Mouse (Mus musculus) adrenal gland, postnatal 10 days (tissue): ENCODE data around the gene Maml3. TPM values are rescaled to one million over a fixed set of nuclear protein-coding genes. Genes with fewer than 3 reads are reported as not detected.

Experiments used
- DNase-seq: peaks from one replicate; pipeline ENCODE4 v3.0.0; 2021; ENCODE audit warnings: mixed read lengths
- total RNA-seq, 2 experiments: library from RNA; stranded (reverse); gene quantifications; 2 replicates each; pipeline ENCODE4 v1.2.3; 2021

Gene Maml3
- total RNA-seq, 2 experiments from 2014 or later = 8.3 to 10.9 TPM

DNA sequence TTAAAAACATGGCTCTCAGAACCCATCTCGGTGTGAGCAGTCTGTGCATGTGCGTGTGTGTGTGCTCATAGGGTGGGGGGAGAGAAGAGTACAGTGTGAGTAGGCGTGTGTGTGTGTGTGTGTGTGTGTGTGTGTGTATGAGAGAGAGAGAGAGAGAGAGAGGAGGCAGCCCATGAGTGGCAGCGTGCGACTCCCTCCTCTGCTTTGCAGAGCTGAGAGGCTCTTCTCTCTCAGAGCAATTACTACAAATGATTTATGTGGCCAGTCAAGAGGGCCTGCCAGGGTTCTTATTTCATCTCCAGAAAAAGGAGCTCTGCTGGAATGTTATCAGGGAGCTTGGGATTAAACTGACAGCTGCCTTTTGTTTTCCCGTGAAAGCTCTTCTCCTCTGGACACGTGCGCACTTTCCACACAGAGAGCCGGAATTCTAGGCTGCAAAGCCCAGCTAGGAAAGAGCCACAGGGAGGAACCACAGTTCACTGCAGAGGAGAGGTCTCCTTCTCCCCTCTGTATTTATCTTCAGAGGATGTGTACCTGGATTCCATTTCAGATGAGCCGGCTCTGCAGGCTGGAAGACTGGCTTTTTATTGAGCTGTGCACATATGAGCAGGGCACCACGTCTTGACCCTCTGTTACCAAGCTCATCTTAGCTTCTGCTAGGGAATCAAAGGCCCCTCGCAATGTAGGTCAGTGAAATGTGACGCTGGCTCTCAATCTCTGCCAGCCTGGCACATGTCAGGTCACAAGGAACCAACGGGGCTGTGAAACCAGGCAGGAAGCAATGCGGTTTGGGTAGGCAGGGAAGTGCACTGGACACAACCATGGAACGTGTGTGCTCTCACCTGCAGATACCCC is 325.9 kb downstream of the Maml3 start:
- peak; percentile 34 for DNase-seq

GRCm38 (mm10) chr3:51778179-51778578 is 326.7 kb downstream of the Maml3 start:
- no peak for DNase-seq

- DNase-seq = no peak
These were observed 328.8 kb downstream of the Maml3 start for GRCm38 (mm10) chr3:51776018-51776611.

DNA sequence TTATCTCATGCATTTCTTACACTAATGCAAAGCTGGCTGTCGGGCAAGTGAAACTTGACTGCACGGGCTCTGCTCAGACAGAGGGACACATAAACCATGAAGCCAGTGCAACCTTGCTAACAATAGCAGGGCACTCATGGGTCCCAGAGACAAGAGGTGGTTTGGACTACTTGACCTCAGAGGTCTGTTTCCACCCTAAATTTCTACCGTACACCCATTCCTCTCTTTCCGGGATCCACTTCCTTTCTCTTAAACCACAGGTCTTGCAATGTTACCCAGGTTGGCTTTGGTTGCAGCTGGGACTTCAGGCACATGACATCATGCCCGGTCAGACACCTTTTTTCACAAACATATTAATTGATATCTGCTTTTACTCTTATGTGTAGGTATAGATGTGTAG is 331.3 kb downstream of the Maml3 start:
- no peak for DNase-seq

DNA sequence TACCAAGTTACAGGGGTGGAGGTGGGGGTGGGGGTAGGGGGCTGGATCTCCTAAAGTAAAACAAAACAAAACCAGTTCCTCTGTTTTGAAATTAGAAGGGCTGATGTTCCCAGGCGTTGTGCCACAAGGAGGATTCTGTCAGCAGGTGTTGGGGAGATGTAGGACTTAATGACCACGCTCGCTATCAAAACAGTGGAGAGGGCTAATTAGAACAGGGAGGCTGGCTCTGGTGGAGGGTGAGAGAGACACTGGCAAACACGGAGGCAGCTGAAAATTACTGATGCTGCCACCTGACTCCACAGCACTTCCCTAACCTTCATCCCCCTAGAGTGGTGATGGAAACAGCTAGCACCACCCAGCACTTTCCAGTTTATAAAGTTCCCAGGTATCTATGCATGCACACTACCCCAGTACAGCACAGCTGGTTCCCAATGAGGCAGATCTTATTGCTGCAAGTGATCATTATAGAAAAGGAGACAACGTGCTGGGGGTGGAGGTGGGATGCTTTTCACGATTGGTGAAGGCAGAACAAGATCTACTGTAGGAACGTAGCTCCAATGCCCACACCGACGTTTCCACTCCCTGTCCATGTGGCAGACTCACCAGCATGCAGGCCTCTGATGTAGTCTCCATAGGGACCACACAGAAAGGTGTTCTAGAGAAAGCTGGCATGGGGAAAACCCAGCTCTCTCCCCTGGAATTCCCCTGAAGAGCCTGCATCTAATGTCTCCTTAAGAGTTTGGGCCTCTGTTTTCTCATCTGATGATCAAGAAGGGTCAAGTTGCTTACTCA is 332.8 kb downstream of the Maml3 start:
- no peak for DNase-seq

DNA sequence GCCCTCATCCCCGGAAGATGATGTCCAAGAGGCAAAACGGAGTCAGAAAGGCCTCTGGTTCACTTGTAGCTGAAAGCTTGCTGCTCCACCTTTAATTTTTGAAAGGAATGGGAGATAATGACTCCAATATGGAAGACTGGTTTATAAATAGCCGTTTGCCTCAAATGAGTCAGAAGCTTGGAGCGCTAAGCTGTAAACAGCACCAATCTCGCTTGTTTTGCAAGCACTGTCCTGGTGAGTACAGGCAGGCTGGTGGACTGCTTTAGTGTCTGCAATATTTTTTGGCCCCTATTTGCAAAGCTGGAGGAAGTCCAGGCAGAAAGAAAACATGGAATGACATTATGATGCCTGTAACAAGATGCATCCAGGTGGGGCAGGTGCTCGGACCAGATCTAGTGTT is 335.7 kb downstream of the Maml3 start:
- DNase-seq = no peak

- DNase-seq = no peak
These were observed 339.5 kb downstream of the Maml3 start for GRCm38 (mm10) chr3:51765220-51765923.

DNA sequence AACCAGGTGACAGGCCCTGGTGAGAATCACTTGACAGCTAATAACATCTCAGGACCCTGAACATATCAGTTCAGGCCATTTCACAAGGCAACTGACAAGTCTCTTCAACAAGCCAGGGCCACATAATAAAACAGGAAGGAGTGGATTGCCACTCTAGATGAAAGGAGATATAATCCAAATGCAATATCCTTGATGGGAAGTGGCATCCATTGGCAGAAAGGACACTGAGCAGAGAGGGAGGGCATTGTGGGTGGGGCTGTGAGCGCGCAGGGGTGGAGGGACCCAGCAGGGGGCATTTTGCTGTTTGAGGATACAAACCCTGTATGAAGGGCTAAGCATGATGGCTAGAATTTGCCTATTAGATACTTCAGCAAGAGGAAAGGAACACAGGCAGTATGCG is 340.7 kb downstream of the Maml3 start:
- no peak for DNase-seq

DNA sequence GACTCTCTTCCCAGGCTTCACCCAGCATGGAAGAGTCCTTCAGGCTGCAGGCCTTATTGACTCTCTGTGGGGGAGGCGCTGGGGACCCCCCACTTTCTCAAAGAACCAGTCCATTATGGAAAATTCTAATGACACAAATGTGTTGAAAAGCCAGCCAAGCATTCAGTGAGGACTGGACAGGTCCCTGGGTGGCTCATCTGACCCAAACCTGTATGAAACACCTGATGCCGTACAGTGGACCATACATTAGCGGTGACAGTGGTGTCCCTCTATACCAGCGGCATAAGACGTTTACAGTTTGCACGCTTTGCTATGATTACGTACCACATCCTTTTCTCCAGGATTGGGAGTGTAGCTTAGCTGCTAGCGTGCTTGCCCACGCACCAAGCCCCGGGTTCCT is 342.0 kb downstream of the Maml3 start:
- no peak for DNase-seq

GRCm38 (mm10) chr3:51759534-51759933 is 345.3 kb downstream of the Maml3 start:
- no peak for DNase-seq

DNA sequence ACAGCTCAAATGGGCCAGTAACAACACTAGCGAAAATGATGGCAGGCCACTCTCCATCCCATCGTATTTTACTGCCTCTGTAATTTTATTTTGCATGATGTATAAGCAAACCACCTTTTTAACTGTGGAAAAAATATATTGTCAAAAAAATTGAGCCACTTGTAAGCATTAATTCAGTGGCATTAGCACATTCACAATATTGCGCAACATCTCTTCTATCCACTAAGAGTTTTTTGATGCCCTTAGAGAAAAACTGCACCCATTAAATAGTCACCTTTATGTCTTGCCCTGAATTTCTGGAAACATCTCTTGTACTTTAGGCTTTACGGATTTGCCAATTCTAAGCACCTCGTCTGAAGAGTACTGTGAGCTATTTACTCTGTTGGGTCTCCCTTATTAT is 347.8 kb downstream of the Maml3 start:
- DNase-seq = no peak

GRCm38 (mm10) chr3:51756283-51756682 is 348.6 kb downstream of the Maml3 start:
- DNase-seq = no peak

- DNase-seq = no peak
These were observed 351.6 kb downstream of the Maml3 start for GRCm38 (mm10) chr3:51753262-51753661.

DNA sequence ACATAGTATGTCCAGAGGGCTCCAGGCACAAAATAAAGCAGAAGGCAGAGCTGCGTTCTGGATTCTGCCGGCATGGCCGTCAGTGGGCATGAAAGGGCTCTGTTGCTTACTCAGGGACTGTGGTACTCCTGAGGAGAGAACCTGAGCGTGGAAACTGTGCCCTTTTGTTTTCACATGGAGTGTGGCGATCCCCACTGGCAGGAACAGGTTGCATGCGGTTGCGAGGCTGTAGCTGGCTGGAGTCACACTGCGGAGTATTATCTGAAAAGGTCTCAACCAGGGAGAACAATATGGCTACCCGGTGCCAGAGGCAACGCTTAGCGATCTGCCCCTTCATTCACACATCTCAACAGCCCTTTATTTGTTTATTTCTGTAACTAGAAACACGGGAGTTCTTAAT is 353.4 kb downstream of the Maml3 start:
- DNase-seq = no peak

DNA sequence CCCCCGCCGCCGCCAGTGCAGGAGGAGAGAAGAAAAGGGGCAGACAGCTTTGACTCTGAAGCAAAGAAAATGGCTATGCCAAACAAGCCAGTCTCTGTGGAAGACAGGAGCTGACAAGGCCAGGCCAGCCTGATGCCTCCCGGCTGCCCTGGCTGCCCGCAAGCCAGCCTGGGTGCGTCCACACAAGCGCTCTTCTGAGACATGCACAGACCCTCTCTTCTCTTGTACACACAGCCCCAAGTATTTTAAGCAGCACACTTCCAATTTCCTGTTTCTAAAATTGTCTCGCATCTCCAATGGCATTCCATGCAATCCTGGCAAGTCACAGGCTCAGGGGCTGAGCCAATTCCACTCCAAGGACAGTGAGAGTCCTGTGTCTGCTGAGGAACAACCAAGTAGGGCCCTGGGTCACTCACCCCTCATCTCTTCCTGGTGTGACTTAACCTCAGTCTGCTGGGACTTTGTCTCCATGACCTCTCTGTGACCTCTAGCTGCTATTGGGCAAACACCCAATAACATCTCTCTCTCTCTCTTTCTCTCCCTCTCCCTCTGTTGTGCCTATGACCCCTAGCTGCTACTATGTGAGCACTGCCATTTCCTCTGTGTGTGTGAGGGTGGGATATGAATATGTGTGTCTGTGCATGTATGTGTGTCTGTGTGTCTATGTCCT is 354.9 kb downstream of the Maml3 start:
- DNase-seq = peak; percentile 66

DNA sequence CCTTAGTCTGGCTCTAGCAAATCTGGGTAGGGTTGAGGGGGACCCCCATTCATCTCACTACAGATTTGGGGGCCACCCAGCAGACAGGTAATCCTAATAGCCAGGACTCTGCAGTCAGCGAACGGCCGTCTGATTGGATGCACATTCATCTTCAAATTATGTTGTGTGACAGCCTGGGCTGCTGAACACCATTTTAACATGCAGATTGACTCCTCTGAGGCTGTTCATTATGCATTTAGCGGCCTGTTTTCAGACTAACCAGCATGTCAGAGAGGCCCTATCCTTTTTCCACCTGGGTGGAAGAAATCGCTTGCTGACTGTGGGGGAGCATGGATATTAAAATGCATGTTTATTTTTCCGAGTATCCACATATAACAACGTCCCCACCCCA is 355.5 kb downstream of the Maml3 start:
- DNase-seq = no peak

DNA sequence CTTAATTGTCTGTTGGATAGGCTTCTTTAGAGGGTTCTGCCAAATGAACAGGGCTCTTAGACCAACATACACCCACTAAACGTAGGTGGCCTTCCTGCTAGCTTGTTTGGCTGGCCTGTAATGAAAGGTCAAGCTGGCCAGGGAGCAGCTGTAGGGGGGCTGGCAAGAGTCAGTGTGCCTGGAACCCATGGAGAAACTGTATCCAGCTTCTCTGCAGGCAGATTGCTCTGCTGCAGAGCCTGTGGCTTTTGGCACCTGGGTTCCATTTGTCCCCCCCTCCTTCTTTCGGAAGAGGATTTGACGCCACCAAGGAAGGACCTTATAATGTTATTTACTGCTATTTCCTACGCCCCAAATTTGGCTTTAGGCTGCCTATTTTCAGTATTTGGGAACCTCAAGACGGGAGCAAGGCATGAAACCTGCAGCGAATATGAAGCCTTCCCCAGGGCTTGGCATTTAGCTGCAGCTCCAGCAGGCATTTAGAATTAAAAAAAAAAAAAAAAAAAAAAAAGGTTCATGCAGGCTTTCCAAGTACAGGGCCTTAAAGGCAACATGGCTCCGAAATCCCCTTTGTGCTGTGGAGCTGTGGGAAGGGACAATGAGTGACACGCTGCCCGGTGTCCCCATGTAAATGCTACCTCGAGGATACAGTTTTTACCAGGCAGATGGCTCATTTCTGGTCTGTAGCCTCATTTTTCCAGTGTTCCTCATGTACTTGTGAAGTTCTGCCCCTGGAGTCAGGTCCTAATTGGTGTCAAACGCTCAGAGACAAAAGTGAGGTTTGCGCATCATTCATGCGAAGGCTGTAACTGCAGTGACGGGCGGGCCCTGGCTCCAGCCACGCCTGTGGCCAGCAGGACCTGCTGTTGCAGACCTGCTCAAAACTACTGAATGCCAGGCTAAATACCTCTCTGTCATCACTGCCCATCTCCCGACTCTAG is 356.2 kb downstream of the Maml3 start:
- no peak for DNase-seq

- no peak for DNase-seq
These were observed 358.1 kb downstream of the Maml3 start for GRCm38 (mm10) chr3:51746816-51747215.

DNA sequence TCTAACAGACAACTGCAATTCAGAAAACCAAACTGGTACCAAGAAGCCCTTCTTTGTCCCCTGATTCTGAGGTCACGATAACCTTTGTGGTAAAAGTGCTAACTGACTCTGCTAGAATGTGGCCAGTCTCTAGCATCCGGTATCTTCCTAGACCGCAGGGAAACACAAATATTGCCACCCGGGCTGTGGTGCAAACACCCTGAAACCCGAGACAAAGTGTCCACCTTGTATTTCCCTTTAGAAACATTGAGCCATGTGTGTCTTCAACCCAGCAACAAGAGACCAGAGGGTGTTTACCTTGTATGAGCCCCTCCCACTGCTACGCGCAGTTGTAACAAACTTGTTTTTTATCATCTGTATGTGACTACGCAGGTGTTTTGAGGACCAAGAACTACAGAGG is 359.7 kb downstream of the Maml3 start:
- no peak for DNase-seq

GRCm38 (mm10) chr3:51744339-51744759 is 360.5 kb downstream of the Maml3 start:
- no peak for DNase-seq

- DNase-seq = no peak
These were observed 362.5 kb downstream of the Maml3 start for GRCm38 (mm10) chr3:51742405-51742804.
